Mouse (Mus musculus) frontal cortex, postnatal 10 days (tissue): ENCODE data around the gene Brd7.
A peak's percentile ranks its signal among the peaks of the same experiment; 100 is the strongest.

ENCODE experiments used
- DNase-seq, 2 experiments: peaks; one replicate each; pipeline ENCODE4 v3.0.0; 2022; ENCODE audit warnings: low spot score in 2 of 2, mixed read lengths in 1 of 2

The Brd7 gene

GRCm38 (mm10) chr8:88357226-88357933 is 4.6 kb downstream of the Brd7 start:
- DNase-seq = no peak

GRCm38 (mm10) chr8:88349046-88349445 is 12.9 kb downstream of the Brd7 start:
- DNase-seq = no peak

- DNase-seq = no peak
These were observed 20.0 kb downstream of the Brd7 start for GRCm38 (mm10) chr8:88342026-88342425.

GRCm38 (mm10) chr8:88339887-88340695 is 21.9 kb downstream of the Brd7 start:
- no peak for DNase-seq

DNA sequence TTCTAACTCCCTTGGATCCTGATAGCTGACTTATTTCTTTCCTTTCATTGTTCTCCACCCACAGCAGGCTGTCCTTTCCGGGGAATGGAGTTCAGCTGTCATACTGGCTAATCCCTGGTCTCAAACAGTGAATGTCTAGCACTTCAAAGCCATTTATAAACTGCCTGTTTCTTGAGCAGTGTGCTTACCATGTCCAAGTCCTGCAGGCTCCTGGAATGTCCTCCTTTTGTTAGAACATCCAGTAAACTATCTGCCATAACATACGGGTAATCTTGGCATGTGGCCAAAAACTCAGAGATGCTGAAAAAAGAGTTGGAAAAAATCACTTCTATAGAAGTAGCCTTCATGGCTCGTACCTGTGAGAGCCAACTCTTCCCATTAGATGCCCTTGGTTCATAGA is 22.8 kb downstream of the Brd7 start:
- no peak for DNase-seq

DNA sequence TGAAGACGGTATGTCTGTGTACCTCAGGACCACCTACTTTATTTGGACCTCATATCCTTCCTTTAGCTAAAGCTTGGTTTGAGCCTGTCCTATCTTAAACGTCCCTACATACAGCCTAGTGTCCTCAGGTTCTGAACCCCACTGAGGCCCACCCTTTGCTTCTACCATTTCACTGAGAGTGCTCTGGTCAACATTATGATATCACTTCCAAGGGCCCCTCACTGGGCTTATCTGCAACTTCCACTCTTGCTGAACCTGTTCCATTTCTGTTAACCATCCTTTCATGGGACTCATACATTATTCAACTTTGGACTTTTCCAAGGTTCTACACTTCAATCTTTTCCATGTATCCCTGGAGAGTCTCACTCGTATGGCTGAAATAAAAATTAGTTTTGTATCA is 27.0 kb downstream of the Brd7 start:
- DNase-seq = no peak

DNA sequence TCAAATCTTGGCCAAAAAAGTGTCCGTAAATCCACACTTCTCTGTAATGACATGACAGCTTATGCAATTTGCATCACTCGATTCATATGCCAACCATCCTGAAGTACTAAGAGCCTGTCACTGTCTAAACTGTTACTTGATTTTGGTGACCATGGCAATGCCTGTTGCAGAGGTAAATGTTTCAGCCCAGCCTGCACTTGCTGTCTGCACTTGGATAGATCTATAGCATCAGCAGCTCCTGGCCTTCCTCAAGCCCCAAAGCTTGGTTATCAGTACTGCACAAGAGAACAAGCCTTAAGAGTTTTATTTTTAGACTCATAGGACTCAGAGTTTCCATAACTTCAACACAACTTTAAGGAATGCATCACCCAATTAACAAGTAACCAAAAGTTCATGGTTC is 27.6 kb downstream of the Brd7 start:
- DNase-seq = no peak

DNA sequence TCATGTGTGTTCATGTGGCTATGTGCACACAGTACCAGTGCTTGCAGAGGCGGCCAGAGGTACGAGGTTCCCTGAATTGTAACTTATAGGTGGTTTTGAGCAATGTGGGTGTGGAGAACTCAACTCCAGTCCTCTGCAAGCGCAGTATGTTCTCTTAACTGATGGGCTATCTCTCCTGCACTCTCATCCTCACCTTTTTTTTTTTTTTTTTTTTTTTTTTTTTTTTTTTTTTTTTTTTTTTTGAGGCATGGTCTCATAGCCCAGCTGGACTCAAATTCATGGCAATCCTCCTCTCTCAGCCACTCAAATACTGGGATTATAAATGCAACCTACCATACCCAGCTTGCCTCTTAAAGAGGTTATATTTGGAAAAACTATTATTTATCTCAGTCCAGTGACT is 31.2 kb downstream of the Brd7 start:
- DNase-seq = no peak

DNA sequence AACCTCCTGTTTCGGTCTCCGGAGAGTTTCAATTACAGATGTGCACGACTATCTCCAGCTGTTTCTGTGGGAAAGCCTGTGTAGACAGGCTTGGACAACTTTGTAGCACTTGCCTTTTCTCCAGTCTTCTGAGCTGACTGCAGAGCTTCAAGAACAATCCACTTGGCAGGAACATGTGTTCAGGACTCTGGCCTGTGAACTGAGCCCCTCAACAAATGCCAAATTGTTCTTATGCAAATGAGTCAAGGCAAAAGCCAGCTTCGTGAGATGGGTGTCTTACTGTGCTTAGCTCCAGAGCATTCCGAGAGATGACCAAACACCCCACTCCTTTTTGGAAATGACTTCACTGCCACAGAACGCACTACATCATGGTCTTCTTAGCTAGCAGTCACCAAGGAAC is 33.3 kb downstream of the Brd7 start:
- DNase-seq = no peak

DNA sequence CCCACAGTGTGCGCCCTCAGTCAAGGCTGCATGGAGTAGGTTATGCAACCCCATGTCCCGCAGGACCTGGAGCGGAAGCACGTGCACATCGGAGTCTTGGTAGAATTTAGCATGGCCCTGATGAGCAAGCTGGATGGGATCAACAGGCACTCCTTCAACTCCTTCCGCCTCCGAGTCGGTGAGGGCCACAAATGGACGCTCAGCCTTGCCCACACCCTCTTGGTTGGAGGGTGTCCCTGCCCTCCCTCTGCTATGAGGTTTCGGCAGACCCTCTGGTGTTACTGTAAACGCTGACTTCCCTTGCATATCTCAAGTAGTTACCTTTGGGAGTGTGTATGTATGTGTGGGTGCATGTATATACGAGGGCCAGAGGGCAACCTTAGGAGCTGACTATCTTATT is 35.7 kb downstream of the Brd7 start:
- DNase-seq = no peak

- no peak for DNase-seq
These were observed 36.2 kb downstream of the Brd7 start for GRCm38 (mm10) chr8:88325795-88326194.

DNA sequence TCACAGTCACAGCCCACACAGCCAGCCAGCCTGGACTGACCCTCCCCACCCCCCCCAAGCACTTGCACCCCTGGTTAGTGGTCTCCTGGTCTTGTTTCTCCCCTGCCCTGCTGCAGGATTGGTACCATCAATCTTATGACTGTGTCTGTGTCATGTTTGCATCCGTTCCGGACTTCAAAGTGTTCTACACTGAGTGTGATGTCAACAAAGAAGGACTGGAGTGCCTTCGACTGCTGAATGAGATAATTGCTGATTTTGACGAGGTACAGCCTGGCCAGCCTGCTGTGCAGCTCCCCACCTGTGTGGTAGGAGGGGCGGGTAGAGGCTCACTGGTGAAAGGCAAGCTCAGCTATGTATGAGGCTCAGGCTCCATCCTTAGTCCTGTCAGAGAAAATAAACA is 36.7 kb downstream of the Brd7 start:
- DNase-seq = no peak

- DNase-seq = no peak
These were observed 37.2 kb downstream of the Brd7 start for GRCm38 (mm10) chr8:88324760-88325159.

DNA sequence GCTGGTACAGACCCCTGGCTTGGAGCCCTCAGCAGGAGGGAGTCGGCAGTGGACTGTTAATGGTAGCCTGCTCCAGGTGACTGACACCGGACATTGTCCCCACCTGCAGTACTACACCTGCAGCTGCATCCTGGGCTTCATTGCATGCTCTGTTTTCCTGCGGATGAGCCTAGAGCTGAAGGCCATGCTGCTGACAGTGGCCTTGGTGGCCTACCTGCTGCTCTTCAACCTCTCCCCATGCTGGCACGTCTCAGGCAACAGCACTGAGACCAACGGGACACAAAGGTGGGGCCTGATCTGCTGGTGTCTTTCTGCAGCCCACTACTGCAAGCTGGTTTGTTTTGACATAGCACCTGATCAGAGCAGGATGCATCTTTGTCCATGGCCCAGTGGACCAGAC is 38.5 kb downstream of the Brd7 start:
- DNase-seq = no peak

GRCm38 (mm10) chr8:88321387-88321786 is 40.6 kb downstream of the Brd7 start:
- no peak for DNase-seq

DNA sequence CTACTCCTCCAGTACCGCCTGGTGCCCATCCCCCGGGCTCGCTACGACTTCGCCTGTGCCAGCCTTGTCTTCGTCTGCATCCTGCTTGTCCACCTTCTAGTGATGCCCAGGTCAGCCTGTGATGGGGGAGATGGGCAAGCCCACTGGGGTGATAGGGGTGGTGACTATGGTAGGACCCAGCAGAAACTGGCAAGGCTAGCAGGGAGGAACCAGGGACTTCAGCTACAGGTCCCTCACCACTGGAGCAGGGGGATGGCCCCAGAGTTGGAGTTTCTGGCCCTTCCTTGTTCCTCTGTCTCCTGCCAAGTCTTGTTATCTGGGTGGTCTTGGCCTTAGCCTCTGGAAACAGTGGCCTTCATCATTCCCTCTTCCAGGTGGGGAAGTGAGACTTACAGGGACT is 41.9 kb downstream of the Brd7 start:
- no peak for DNase-seq

GRCm38 (mm10) chr8:88318151-88318550 is 43.8 kb downstream of the Brd7 start:
- no peak for DNase-seq

- no peak for DNase-seq
These were observed 44.7 kb downstream of the Brd7 start for GRCm38 (mm10) chr8:88317341-88317740.

DNA sequence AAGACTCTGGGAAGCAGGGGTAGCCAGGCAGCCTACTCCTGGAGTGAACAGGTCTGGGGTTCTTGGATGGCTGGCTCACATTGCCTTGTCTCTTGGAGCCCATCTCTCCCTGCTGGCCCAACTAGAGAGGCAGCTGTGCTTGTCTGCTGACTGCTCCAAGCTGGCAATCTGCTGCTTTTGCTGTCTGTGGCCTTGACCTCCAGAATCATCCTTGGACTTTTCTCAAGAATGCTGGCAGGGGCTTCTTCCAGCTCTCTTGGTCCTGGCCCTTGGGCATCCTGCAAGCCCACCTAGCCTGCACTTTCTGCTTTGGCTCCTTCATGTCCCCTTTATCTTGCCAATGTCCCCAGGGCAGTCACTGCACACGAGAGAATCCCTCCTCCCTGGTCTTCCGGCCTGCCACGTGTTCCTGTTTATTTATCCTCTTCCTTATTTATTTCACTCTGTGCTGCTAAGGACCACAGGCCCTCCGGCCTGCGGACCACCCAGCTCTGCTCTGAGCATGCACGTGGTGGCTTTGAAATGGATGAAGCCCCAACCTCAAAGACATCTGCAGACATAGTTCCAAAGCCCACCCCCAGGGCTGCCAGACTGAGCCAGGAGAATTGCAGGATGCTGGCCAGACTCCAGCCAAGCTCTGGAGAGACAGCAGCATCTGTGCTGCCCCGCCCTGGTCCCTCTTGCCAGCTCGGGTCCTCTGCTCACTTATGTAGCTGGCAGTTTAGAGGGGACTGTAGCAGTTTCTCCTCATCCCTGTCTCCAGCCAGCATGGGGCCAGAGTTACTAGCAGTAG is 45.7 kb downstream of the Brd7 start:
- peak; percentile 65 to 69 for DNase-seq

DNA sequence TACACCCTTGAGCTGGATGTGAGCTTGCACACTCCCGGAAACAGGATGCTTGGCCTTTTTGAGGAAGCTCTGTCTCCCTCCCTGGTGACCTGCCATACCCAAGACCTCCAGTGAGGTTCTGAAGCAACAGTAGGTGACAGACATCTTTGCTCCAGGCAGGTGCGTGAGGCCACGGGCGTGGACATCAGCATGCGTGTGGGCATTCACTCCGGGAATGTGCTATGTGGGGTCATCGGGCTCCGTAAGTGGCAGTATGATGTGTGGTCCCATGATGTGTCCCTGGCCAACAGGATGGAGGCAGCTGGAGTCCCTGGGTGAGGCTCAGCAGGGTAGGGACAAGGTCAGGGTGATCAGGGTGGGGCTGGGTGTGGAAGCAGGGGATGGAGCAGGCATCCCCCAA is 46.7 kb downstream of the Brd7 start:
- no peak for DNase-seq

- no peak for DNase-seq
These were observed 48.0 kb downstream of the Brd7 start for GRCm38 (mm10) chr8:88313991-88314390.

- no peak for DNase-seq
These were observed 49.0 kb downstream of the Brd7 start for GRCm38 (mm10) chr8:88312966-88313365.

GRCm38 (mm10) chr8:88310286-88310685 is 51.7 kb downstream of the Brd7 start:
- no peak for DNase-seq
